Mouse (Mus musculus) olfactory bulb, adult 2 months (tissue): ENCODE measurements at regions not wholly inside any gene's neighbourhood (a gene's known extent, or its start where the extent isn't known, plus 50 kb on each side); places are given as distances from the start of the nearest gene placed in this dataset.

Experiments used
- H3K27ac ChIP-seq: fragments of 200-500 bp; 2 replicates; pipeline ENCODE4 v1.5.1; 2012; ENCODE audit warnings: low read depth, low read length; ENCODE audit not compliant: insufficient read depth
- H3K4me1 ChIP-seq: fragments of 200-500 bp; 2 replicates; pipeline ENCODE4 v1.6.1; 2012; ENCODE audit warnings: low read length; ENCODE audit not compliant: control insufficient read depth, insufficient read depth
- H3K4me3 ChIP-seq: fragments of 200-500 bp; 2 replicates; pipeline ENCODE4 v1.5.1; 2012; ENCODE audit warnings: mild to moderate bottlenecking, low read depth, low read length, moderate library complexity; ENCODE audit not compliant: insufficient read depth
- CTCF ChIP-seq: fragments of 200-500 bp; IDR thresholded peaks from 2 replicates; pipeline ENCODE4 v1.5.1; 2012; ENCODE audit warnings: low read depth, mild to moderate bottlenecking, low read length, moderate library complexity; ENCODE audit not compliant: insufficient read depth
- POLR2A ChIP-seq: fragments of 200-500 bp; IDR thresholded peaks from 2 replicates; pipeline ENCODE4 v1.6.1; 2012; ENCODE audit warnings: mild to moderate bottlenecking, low read depth, low read length, moderate library complexity; ENCODE audit not compliant: insufficient read depth
- WGBS: fragments of 180-500 bp; shearing (Covaris S2); methylation state at CpG from one replicate; pipeline ENCODE4 v1.1.7; 2018; 5-methylcytosine and 5-hydroxymethylcytosine counted together

GRCm38 (mm10) chr14:103458340-103458739 lies 54.8 kb upstream of the Scel start:
- no peak overlapping the region for H3K4me3 ChIP-seq
- no peak overlapping the region for H3K27ac ChIP-seq
- no peaks in the 10 kb centered on the region for H3K4me1 ChIP-seq
- TF ChIP-seq POLR2A, result no peak

GRCm38 (mm10) chr14:103456106-103456505 lies 57.0 kb upstream of the Scel start:
- no peak overlapping the region for H3K27ac ChIP-seq
- H3K4me1 ChIP-seq, result no peaks in the 10 kb centered on the region
- 38% methylated on average over 1 of the region's 1 CpGs for WGBS
- TF ChIP-seq POLR2A (no peak), CTCF (no peak)
- no peak overlapping the region for H3K4me3 ChIP-seq

- no peak overlapping the region for H3K4me3 ChIP-seq
- no peaks in the 10 kb centered on the region for H3K4me1 ChIP-seq
- no peak overlapping the region for H3K27ac ChIP-seq
- no peak for TF ChIP-seq POLR2A
- WGBS, result 87% methylated on average over 6 of the region's 6 CpGs
Observed at GRCm38 (mm10) chr14:103450756-103451155, 62.4 kb upstream of the Scel start.

- no peak overlapping the region for H3K4me3 ChIP-seq
- H3K27ac ChIP-seq, result no peak overlapping the region
- 78% methylated on average over 5 of the region's 5 CpGs for WGBS
- H3K4me1 ChIP-seq, result no peaks in the 10 kb centered on the region
- TF ChIP-seq POLR2A, result no peak
- TF ChIP-seq CTCF, result no peak
Observed at GRCm38 (mm10) chr14:103449447-103449846, 63.7 kb upstream of the Scel start.

- TF ChIP-seq CTCF, result no peak
- no peak for TF ChIP-seq POLR2A
- Histone ChIP-seq H3K4me3 (no peak overlapping the region), H3K4me1 (no peaks in the 10 kb centered on the region), H3K27ac (no peak overlapping the region)
- WGBS, result 89% methylated on average over 7 of the region's 7 CpGs
Observed at GRCm38 (mm10) chr14:103449033-103449432, 64.1 kb upstream of the Scel start.

- no peak for TF ChIP-seq POLR2A
- no peak for TF ChIP-seq CTCF
- no peak overlapping the region for H3K27ac ChIP-seq
- H3K4me1 ChIP-seq, result no peaks in the 10 kb centered on the region
- no peak overlapping the region for H3K4me3 ChIP-seq
- WGBS, result 69% methylated on average over 2 of the region's 2 CpGs
Observed at GRCm38 (mm10) chr14:103446671-103447070, 66.5 kb upstream of the Scel start.

GRCm38 (mm10) chr14:103441454-103442065 lies 71.6 kb upstream of the Scel start:
- Histone ChIP-seq H3K4me1 (no peaks in the 10 kb centered on the region), H3K27ac (no peak overlapping the region), H3K4me3 (no peak overlapping the region)
- 83% methylated on average over 15 of the region's 15 CpGs for WGBS
- TF ChIP-seq POLR2A (no peak), CTCF (no peak)

GRCm38 (mm10) chr14:103440243-103440642 lies 72.9 kb upstream of the Scel start:
- no peak overlapping the region for H3K4me3 ChIP-seq
- WGBS, result 34% methylated on average over 8 of the region's 8 CpGs

GRCm38 (mm10) chr14:103434218-103434617 lies 78.9 kb upstream of the Scel start:
- TF ChIP-seq CTCF (no peak), POLR2A (no peak)
- Histone ChIP-seq H3K4me3 (no peak overlapping the region), H3K4me1 (no peaks in the 10 kb centered on the region), H3K27ac (no peak overlapping the region)
- 79% methylated on average over 4 of the region's 4 CpGs for WGBS

More at GRCm38 (mm10) chr14:103440243-103440642, 72.9 kb upstream of the Scel start:
- Histone ChIP-seq H3K27ac (peak overlapping the region; percentile 12; the same call in 1 of the 2 replicates), H3K4me1 (no peaks in the 10 kb centered on the region)
- TF ChIP-seq POLR2A (no peak), CTCF (no peak)

- Histone ChIP-seq H3K4me3 (no peak overlapping the region), H3K4me1 (no peaks in the 10 kb centered on the region), H3K27ac (no peak overlapping the region)
- no peak for TF ChIP-seq POLR2A
- TF ChIP-seq CTCF, result no peak
- WGBS, result 91% methylated on average over 3 of the region's 3 CpGs
Observed at GRCm38 (mm10) chr14:103433106-103433505, 80.0 kb upstream of the Scel start.
